Mouse (Mus musculus) CD8-positive naive resting alpha-beta T cell, adult 2 months (primary cell): Measurements from ENCODE around the gene B3gnt6.

Experiments used
- DNase-seq, 2 experiments: peaks; one replicate each; pipeline ENCODE4 v3.0.0; 2022; ENCODE audit warnings: low read depth in 2 of 2, low spot score in 2 of 2

Gene B3gnt6

DNA sequence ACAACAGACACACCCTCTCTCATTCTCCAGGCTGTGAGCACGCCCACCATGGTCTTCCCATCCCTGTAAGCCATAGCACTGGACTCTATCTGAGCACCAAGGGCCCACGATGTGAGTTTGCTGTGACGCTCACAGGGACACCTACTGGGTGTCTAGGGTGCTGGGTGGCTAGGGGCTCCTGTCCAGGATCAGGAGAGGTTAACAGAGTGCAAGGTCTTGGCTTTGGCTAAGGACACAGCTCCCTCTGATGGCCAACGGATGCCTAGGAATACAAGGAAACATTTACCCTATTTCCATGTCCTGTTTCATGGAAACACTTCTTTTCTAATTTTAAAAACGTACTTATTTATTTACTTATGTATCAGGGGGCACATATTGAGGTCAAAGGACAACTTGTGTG is 48.8 kb downstream of the B3gnt6 start:
- no peak for DNase-seq

DNA sequence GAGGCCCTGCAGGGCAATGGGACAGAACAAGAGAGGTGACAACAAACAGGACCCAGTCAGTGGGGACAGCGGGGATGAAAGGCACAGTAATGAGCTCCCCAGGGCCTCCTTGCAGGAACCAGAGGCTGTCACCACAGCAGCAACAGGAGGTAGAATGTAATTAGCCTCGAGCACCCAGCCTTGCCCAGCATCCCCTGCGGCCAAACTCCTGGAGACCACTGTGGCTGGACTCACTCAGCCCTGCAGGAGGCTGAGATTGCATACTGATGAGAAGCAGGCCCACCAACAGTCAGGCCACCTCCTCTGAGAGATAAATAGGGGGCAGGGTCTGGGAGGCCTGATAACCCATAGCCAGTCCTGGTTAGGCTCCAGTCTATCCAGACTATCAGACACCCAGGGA is 49.5 kb downstream of the B3gnt6 start:
- DNase-seq = no peak

DNA sequence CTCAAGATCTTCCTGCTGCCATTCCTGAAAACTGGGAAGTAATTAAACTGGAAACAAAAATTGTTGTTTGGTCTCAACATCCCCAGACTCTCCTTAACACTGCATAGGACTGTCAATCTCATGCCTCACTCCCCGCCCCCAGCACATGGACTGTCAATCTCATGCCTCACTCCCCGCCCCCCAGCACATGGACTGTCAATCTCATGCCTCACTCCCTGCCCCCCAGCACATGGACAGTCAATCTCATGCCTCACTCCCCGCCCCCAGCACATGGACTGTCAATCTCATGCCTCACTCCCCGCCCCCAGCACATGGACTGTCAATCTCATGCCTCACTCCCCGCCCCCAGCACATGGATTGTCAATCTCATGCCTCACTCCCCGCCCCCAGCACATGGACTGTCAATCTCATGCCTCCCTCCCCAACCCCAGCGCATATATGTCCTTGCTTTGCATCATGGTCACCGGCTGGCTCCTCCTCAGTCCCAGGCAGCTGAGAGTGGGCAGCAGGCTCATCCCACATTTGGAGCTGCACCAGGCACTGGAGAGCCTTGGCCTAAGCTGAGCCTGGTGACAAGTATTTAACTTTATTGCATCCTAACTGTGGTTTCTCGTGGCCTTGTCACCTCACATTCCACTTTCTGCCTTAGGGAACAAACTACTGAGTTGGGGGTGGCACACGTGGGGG is 50.4 kb downstream of the B3gnt6 start:
- DNase-seq = no peak

DNA sequence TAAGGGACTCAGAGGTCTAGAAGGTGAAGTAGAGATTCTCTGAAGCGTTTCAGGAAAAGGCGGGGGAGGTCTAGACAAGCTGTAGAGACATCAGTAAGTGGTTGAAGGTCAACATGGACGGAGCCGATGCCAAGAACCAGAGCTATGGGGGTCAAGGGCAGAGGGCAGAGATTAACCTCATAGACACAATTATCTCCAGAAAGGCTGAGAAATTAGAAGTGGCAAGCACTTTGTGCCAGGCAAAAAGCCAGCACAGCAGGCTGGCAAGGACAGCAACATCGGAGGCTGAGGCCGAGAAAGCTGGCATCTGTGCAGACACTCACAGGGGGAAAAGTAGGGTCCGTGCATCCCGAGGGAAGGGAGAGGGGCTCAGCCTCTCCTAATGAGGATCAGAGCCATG is 51.5 kb downstream of the B3gnt6 start:
- DNase-seq = no peak

DNA sequence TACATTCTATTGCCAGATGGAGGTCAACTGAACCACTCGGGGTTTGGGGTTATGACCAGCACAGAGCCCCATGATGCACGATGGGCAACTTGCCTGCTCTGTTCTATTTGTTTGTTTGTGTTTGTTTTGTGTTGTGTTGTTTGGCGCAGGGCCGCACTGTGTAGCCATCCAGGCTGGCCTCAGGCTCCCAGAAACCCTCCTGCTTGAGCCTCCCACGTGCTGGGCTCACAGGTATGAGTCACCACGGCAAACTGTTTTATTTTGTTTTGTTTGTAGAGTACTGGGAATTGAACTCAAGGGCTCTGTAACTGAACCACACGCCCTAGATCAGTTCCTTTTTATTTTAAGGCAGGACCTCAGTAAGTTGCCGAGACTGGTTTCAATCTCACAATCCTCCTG is 52.8 kb downstream of the B3gnt6 start:
- DNase-seq = no peak

DNA sequence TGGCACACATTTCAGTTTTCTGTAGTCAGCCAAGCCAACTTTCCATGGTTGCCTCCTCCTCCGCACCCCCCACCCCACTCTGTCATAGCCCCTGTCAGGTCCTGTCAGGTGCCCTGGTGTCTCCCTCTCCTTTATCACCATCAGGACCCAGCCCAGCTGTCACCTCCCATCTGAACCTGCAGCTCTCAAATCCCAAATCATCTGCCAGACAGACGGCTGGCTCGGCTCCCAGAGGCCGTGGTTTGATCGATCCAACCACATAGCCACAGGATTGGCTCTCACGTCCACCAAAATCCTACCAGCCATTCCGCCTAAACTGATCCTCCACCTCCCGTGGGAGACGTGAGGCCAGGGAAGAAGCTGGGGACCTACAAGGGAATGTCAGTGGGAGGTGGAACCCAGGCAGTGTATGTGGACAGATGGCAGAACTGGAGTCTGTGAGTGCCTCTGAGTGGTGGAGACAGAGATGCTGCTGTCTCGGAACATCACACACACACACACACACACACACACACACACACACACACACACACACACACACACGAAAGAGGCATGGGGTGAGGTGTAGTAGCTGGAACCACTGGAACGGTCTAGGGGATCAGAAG is 53.3 kb downstream of the B3gnt6 start:
- no peak for DNase-seq

DNA sequence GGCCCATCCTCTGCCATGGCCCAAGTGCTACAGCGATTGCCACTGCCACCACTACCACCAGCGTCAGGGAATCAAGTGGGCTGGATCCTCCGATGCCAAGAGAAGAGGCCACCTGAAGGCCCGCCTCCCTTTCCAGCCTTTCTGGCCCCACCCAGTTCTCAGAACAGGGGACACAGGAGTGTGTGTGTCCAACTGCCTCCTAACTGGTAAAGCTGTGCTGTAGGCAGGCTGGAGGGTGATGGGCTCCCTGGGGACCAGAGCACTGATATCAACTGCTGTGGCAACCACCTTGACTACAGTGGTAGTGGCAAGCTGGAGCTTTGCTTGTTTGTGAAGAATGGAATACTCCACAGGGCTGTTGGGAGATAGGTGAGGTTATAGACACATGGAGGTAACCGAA is 53.9 kb downstream of the B3gnt6 start, which contains the start of gene Omp:
Omp (minus strand) TSS at position 101 of the 400 bp plus-strand sequence.
- no peak for DNase-seq

DNA sequence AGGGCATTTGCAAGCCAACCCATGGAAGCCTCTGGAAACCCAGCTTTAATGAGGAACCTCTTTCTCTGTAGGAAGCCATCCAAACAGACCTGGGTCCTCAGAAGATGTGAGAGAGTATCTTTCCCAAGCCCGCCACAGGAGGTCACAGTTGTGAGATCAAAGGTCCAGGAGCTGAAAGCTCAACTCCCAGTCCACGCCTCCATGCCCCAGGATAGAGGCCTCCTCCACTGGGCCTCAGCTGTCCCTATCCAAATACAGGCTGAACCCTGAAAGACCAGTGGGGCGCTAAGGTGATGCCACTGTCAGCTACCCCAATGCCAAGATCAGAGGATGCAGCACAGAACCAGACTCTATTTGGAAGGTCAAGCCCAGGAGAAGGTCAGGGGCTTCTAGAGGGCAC is 56.6 kb downstream of the B3gnt6 start:
- no peak for DNase-seq
